Mouse (Mus musculus): ENCODE results near the gene Thegl.
"Not testable (repeated sequence)": the region's sequence is repeated elsewhere in the genome, so short reads cannot be mapped to it uniquely, and the experiment has no call there.

Gene Thegl

DNA sequence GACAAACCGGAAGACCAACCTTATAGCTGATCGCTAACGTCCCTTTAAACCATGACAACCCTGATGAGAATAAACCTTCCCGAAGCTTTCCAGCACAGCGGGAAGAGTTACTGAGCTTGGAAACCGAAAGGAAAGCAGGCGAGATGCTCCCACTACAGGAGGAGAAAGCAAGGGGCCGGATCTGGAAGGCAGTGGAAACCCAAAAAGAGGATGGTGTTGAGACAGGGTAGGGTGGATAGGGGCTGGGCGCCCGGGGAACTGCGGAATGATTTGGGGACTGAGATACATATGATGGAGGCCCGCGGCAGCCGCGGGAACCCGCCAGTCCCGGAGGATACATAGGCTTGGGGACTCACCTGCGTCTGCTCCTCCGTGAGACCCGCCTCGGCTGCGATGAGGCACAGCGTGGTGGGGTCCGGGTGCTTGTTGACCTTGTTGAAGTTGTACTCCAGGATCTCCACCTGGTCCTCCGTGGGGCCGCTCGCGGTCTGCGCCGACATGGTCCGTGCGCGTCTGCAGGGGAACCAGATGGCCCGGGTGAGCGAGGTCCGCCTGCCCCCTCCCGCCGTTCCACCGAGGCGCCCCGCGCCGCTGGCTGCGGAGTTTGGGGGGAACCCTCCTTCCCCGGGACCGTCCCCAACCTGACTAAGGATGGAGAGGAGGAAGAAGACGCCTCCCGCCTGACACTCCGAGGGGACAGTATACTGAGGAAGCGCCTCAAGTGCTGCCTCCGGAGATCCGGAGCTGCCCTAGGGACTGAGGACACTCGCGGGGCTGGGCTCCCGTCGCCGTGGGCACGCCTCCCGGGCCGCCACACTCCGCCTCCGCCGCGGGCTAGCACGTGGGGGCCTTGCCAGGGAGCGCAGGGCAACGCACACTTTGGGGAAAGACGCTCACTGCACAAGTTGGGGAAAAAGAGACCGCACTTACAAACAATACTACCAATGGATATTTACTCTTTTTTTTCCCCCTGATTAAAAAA is 79.0 kb downstream of the Thegl start:
- peak; percentile 32 to 38 for DNase-seq (ENCODE audit: low spot score in 2 of 2)

DNA sequence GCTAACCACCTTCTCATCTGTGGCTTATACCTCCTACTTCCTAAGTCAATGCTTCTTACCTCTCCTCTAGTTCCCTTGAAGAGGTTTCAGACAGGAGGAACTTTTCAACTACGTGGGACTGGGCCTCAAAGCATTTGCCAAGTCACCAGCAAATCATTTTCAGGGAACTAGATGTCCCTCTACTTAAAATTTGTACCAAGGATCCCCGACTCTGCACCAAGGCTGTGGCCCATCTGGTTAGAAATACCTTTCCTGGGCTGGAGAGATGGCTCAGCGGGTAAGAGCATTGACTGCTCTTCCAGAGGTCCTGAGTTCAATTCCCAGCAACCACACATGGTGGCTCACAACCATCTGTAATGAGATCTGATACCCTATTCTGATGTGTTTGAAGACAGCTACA is 80.4 kb downstream of the Thegl start:
- DNase-seq (ENCODE audit: low spot score in 2 of 2), result not testable (repeated sequence)

DNA sequence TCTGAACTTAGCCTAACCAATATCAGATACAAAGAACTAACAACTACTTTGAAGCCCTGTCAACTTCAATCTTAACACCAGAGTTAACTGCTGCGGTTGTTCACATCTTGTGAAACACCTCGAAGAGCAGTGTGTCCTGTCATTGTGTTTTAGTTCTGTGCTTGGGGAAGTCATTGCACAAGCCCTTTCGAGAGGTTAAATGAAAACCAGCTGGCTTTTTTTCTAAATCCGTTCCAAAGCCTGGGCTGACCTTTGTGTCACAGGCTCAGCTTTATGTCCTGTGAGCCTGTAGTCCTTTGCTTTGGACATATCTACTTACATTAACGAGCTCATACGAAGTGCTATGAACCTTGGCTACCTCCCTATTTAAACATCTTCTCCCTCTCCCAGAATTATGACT is 81.9 kb downstream of the Thegl start:
- no peak for DNase-seq (ENCODE audit: low spot score in 2 of 2)

DNA sequence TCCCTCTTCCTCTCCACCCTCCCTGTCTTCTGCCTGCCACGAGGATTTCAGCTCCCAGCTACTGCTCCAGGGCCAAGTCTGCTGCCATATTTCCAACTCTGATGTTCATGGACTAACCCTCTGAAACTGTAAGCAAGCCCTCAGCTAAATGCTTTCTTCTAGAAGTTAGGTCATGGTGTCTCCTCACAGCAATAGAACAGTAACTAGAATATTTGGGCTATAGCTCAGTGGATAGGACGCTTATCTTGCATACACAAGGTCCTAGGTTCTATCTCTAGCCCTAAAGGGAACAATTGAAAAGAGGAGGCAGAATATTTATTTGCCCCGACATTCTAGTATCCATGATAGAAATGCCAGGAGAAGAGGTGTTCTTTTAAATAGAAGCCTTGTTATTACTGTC is 83.1 kb downstream of the Thegl start:
- DNase-seq (ENCODE audit: low spot score in 2 of 2), result no peak

DNA sequence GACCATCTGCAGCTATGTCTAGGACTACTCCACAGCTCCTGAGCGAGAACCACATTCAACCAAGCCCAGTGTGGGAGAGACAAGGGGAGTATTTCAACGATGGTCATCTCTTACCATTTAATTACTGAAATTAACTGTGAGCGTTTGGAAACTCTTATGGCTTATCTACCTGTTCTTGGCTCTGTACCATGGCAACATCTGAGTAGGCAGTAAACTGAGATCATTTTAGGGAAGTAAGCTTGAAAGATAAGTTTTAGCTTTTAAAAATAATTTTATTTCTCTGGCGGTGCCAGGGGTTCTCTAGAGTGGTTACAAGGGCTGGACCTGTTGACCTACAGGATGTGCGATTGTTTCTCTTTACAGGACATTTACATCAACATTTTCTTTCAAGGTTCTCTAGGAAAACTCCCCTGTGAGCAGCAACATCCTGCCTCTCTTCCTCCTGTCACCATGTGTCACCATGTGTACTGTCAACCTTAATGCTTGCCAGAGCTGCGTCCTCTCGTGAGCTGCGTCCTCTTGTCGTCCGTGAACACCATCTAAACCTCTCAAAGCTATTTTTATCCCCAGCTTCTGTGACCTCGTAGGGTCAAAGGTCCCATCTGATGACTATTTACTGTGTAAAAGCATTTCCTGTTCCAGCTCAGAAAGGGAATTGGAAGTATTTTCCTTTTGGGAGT is 83.6 kb downstream of the Thegl start:
- no peak for DNase-seq (ENCODE audit: low spot score in 2 of 2)

DNA sequence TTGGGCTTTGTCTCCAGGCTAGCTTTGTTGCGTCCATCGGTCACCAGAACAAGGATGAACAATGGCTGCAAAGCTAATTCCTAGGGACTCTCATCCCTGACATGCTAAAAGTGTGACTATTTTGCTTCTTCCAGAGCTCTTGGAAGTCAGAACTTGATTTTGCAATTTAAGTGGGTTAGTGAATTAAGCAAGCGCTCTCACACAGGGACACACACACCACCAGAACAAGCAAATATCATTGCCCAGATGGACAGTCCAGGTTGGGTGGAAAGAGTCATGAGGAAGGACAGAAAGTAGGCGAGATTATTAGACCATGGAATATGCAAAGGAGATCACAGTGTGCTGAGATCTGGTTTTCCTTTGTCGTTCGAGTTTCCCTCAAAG is 84.2 kb downstream of the Thegl start:
- no peak for DNase-seq (ENCODE audit: low spot score in 2 of 2)

DNA sequence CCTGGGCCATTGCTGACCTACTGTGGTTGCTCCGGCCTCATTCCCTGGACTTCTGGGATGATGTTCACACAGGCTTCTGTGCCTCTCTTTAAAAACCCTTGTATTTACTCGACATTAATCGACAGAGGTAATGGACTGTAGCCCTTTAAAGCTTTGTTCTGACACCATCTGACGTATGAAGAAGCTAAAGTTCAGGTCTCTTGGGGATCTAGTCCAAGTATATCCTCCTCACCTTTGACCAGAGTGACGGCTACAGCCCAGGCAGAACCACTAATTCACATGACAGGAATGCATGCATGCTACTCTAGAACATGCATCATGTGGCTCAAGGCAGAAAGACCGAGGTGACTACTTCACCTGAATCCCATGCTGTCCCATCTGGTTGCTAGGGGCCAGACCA is 84.9 kb downstream of the Thegl start:
- no peak for DNase-seq (ENCODE audit: low spot score in 2 of 2)

DNA sequence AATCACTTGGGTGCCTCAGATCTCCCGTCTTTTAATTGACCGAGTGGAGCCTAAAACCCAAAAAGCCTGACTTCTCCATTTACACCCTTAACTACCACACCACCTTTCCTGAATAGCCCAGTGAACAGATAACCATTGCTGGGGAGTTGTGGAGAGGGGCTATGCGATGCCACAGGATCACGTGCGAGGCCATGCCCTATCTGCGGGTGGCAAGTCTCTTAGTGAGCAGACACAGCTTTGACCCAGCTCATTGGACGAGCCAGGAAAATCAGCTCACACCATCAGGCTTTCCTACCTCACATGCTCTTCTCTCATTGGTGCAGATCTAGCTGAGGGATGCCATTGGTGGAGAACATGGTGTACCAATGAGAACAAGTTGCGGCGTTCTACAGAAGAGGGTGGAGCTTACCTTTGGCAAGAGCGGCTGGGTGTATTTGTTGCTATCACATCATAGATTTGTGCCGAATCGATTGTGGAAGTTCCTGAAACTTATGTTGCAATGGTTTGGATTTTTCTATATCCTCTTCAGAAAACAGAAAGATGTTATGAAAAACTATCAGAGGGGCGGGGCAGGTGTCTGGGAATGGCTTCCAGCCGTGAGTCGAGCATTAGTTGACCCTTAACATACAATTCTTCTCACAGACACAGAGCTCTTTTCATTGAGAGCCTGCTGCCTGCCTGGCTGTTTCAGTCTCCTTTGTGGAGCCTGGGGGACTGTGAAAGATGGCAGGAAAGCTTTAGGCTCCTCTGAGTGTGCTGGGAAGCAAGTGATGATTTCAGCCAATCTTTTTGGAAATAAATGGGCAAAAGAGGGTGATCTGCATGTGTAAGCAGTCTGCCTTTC is 86.9 kb downstream of the Thegl start:
- no peak for DNase-seq (ENCODE audit: low spot score in 2 of 2)

DNA sequence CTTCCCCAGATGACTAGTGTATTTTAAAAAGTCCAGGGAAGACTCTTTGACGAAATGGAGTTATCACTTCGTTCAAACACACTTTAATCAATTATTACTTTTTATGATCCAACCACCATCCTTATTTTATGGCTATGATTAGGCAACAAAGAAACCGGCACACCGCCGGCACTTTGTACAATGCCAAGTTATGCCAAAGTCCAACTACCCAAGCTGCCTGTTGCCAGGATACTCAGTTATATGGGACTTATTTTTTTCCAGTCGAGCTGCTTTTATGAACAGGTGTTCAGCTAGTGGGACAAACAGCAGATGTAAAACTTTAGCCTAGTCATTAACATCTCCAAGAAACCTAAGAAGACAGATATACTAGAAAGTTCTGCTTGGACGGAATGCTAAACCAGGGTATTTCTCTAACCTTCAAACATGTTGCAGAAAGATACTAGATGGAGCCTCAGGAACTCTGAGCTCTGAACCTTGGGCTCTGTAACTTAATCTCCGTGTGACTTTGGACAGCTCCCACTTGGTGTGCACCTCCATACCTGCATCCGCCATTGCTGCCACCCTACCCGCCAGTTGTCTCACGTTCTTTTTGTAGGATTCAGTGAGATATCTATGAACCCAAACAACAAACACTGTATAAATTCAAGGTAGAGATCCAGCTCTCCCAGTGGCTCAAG is 91.5 kb downstream of the Thegl start:
- DNase-seq (ENCODE audit: low spot score in 2 of 2), result no peak

DNA sequence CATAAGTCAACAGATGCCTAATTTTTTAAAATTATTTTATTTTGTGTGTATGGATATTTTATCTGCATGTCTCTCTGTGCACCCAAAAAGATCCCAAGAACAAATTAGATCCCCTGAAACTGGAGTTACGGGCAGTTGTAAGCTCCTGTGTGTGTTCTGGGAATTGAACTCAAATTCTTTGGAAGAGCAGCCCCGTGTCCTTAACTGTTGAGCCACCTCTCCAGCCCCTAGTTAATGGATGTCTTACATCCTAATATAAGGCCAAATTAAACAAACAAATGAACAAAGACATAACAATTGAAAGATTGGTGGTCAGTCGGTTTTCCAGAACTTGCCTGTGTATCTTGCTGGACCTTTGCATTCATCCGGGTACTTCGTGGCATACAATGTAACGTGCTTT is 93.0 kb downstream of the Thegl start:
- DNase-seq (ENCODE audit: low spot score in 2 of 2), result no peak

DNA sequence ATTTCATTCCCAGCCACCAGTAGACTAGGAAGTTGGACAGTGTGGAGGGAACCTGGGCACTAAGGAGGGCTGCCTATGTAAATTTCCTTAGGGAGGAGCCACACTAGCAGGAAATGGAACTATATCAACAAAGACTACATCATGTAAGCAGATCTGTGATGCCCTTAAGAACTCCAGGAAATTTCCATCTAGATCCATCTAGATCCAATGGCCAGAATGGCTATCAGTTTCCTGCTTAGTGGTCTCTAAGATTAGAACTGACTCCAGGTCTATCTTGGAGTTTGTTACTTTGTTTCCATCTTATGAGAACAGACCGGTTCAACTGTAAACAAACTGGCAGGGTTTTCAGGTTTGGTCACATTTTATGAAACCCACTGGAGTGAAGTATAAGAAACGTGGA is 94.0 kb downstream of the Thegl start:
- no peak for DNase-seq (ENCODE audit: low spot score in 2 of 2)
